Mouse (Mus musculus) right cerebral cortex, postnatal 36 days (tissue): Measurements from ENCODE around the gene Sult2b1.

Experiments
- DNase-seq, 2 experiments: peaks; one replicate each; pipeline ENCODE4 v3.0.0; 2022; ENCODE audit warnings: low spot score in 2 of 2, mixed read lengths in 1 of 2

Gene Sult2b1

DNA sequence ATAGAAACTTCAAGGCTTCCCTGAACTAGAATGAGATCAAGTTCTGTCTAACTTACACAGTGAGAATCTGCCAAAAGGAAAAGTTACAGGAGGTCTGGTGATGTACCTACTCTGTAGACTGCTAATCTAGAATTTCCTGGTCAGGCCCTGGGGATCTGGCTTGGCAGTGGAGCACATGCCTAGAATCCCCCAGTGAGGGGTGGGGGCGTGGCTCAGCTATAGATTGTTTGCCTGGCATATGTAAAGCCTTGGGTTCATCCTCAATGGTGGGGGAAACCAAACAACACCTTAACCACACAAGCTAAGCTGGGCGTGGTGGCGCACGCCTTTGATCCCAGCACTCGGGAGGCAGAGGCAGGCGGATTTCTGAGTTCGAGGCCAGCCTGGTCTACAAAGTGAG is 86.6 kb downstream of the Sult2b1 start:
- no peak for DNase-seq

GRCm38 (mm10) chr7:45695098-45695497 is 89.4 kb downstream of the Sult2b1 start:
- DNase-seq: no peak

DNA sequence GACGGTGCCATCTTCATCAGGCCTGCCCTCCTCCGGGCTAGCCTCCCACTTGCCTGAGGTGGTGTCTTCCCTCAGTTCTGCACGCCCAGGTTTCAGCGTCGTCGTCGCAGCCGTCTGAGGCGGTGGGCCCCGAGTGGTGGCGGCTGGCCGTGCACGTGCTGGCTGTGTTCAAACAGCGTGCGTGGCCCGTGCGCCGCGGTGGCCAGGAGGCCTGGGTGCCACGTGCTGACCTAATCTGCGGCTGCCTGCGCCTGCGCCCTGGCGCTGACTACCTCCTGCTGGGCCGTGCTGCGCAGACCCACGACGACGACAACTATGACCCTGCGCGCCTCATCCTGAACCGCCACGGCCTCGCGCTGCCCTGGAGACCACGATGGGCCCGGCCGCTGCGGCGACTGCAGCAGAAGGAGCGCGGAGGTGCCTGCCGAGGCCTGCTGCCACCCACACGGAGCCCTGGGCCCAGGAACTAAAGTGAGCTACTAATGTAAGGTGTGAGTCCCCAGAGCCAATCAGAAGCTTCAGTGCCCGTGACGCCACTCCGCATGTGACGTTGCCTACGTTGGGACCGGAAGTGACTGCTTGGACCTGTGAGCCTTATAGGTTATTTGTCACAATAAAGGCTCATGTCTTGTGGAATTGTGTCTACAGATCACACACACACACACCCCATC is 90.4 kb downstream of the Sult2b1 start, which contains the start of gene Sec1:
TSS of gene Sec1 (minus strand) at position 482 of the 671 bp plus-strand sequence.
- DNase-seq: no peak

- no peak for DNase-seq
Measured at GRCm38 (mm10) chr7:45692364-45692763, 92.1 kb downstream of the Sult2b1 start.

- no peak for DNase-seq
Measured at GRCm38 (mm10) chr7:45689800-45690199, 94.7 kb downstream of the Sult2b1 start.

DNA sequence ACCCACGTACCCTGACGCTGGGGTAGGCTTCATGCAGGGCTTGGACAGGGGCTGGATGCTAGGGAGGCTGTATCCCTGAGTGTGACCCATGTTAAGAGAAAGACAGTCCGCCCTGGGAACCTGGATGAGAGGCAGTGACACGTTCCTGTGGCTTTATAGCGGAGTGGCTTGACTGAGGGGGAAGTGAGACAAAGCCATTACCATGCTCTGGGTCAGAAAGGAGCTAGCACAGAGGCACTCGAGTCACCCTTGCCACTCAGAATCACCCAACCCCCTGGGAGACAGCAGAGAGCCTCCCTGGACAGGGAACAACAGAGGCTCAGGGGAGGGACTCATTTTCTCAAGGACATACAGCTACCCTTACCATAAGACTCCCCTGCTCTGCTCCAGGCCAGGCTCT is 95.4 kb downstream of the Sult2b1 start:
- DNase-seq: no peak

DNA sequence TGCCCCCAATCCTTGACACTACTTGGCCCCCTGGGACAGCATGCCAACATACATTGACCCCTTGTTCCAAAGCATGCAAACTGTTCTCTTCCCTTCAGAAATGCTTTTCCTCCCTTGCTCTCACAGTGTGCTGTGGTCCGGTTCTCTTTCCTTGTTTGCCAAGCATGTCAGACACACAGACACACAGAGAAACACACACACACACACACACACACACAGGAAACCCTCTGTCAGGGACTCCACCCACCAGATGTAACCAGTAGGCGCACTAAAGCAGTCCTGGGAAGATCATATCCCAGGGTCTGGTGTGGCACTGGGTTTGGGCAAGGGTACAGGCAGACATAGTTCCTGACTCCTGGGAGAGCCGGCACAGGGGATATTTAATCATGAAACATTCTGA is 97.6 kb downstream of the Sult2b1 start:
- no peak for DNase-seq

GRCm38 (mm10) chr7:45685811-45686210 is 98.7 kb downstream of the Sult2b1 start:
- no peak for DNase-seq

DNA sequence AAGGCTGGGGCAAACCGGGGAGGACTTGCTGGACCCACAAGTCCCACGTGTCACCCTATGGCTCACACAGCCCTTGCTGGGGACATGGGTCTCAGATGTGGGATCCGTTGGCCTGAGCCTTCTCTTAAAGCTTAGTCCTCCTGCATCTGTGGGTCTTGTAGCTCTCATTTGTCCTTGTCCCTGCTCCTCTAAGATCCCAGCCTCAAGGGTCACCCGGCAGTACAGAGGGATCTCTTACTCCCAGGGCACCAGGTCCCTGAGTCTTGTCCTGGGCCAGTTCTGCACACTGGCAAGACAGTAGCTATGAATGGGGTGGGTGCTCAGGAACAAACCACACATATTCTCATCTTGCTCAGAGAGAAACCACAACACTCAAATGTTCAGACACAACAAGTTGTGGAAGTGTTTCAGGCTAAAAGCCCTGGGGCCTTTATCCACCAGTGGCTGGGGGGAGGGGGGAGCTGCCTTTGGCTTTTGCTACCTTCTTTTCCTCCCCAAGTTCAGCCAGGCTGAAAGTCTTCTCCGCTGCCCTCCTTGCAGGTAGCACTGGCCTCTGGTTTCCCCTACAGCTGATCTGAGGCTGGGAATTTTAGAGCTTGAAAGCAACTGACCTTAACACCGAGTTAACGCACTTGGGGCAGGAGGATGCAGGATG is 100.9 kb downstream of the Sult2b1 start, which contains the start of gene Ntn5:
TSS of gene Ntn5 (plus strand) at position 627 of the 655 bp plus-strand sequence.
- no peak for DNase-seq

GRCm38 (mm10) chr7:45682144-45683126 is 102.0 kb downstream of the Sult2b1 start:
- peak; percentile 65 to 76 for DNase-seq

GRCm38 (mm10) chr7:45681046-45681736 is 103.3 kb downstream of the Sult2b1 start:
- DNase-seq: no peak
